Mouse (Mus musculus) embryo, embryonic 9.5 days (tissue): Measurements from ENCODE around the gene 1700123K08Rik.
A peak's percentile ranks its signal among the peaks of the same experiment; 100 is the strongest.
"Not testable (repeated sequence)": the region's sequence is repeated elsewhere in the genome, so short reads cannot be mapped to it uniquely, and the experiment has no call there.

Experiments used
- DNase-seq: peaks from one replicate; pipeline ENCODE4 v3.0.0-alpha.2; 2017; ENCODE audit errors: extremely low spot score

Gene 1700123K08Rik

GRCm38 (mm10) chr5:138564612-138565011, at the start of gene 1700123K08Rik:
1700123K08Rik (minus strand) TSS chr5:138564712.
- DNase-seq, result not testable (repeated sequence)

DNA sequence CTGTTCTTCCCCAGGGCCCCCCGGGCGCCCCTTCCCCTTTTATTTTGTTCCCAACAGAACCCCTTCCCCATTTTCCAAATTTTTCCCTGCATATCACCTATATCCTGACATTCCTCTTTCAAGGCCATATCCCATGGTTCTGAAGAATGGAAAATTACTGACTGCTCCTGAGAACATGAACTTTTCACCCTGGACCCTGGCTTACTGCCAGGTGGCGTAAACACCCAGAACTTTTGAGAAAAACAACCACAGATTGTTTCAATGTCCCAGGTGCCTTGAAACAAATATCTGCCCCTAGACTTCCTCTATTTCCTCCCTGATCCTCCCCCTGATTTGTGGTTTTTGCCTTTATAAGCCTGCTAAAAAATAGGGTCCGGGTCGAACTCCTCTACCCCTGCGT, 22.9 kb upstream of the 1700123K08Rik start:
- no peak for DNase-seq

DNA sequence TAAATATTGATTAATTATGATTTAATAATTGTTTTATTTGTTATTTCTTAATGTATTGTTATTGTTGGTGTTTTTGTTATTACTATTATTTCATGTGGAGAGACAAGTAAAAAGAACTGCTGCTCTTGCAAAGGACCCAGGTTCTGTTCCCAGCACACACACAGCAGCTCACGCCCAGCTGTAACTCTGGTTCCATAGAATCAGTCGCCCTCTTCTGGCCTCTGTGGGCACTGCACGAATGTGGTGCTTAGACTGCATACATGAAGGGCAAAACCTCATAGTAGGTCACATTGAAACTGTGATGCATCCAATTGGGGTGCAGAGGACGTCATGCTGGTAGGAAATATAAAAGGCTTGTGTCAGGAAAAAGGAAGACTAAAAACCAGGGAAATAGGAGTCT, 7.1 kb upstream of the 1700123K08Rik start:
- DNase-seq, result peak; percentile 11

GRCm38 (mm10) chr5:138552718-138553117, 11.8 kb downstream of the 1700123K08Rik start:
- DNase-seq, result no peak

- no peak for DNase-seq
Measured at GRCm38 (mm10) chr5:138532491-138532890, 32.0 kb downstream of the 1700123K08Rik start.
